Mouse (Mus musculus): ENCODE data around the gene Krtap28-10. TPM values are rescaled to one million over a fixed set of nuclear protein-coding genes. Genes with fewer than 3 reads are reported as not detected.

Gene Krtap28-10
- polyA plus RNA-seq, 1 experiment from 2014 or later, result not detected

GRCm38 (mm10) chr1:83034509-83034908, 7.8 kb downstream of the Krtap28-10 start:
- Histone ChIP-seq H3K36me3 (replicated peaks; ENCODE audit: control insufficient read depth, insufficient read depth, low read depth, low read length) (no peaks in the 10 kb centered on the region), H3K4me1 (ENCODE audit: control insufficient read depth, insufficient read depth, low read length) (no peaks in the 10 kb centered on the region), H3K9me3 (replicated peaks; ENCODE audit: control insufficient read depth, low read length) (no peaks in the 10 kb centered on the region), H3K27ac (replicated peaks; ENCODE audit: low read depth, low read length) (no peak overlapping the region), H3K4me2 (ENCODE audit: low read depth, low read length) (no peak overlapping the region), H3K4me3 (ENCODE audit: low read depth, low read length) (no peak overlapping the region), H3K9ac (replicated peaks; ENCODE audit: low read length) (no peak overlapping the region), H3K27me3 (ENCODE audit: control insufficient read depth, insufficient read depth, low read length) (no peaks in the 10 kb centered on the region)
- ATAC-seq (replicated peaks; ENCODE audit: insufficient number of reproducible peaks, low FRiP score, low TSS enrichment, low read depth), result no peak
- WGBS, result 73% methylated on average over 5 of the region's 5 CpGs
- no peak for DNase-seq (ENCODE audit: low spot score)

GRCm38 (mm10) chr1:83032508-83032907, 9.8 kb downstream of the Krtap28-10 start:
- Histone ChIP-seq H3K4me1 (ENCODE audit: control insufficient read depth, insufficient read depth, low read length) (no peaks in the 10 kb centered on the region), H3K9me3 (replicated peaks; ENCODE audit: control insufficient read depth, low read length) (no peaks in the 10 kb centered on the region), H3K27ac (replicated peaks; ENCODE audit: low read depth, low read length) (no peak overlapping the region), H3K4me2 (ENCODE audit: low read depth, low read length) (no peak overlapping the region), H3K9ac (replicated peaks; ENCODE audit: low read length) (no peak overlapping the region), H3K4me3 (ENCODE audit: low read depth, low read length) (no peak overlapping the region), H3K36me3 (replicated peaks; ENCODE audit: control insufficient read depth, insufficient read depth, low read depth, low read length) (no peaks in the 10 kb centered on the region), H3K27me3 (ENCODE audit: control insufficient read depth, insufficient read depth, low read length) (no peaks in the 10 kb centered on the region)
- DNase-seq (ENCODE audit: low spot score) (no peak), ATAC-seq (replicated peaks; ENCODE audit: insufficient number of reproducible peaks, low FRiP score, low TSS enrichment, low read depth) (no peak)
- WGBS, result 85% methylated on average over 6 of the region's 6 CpGs

- no peak for ATAC-seq (replicated peaks; ENCODE audit: insufficient number of reproducible peaks, low FRiP score, low TSS enrichment, low read depth)
- DNase-seq (ENCODE audit: low spot score), result no peak
- H3K4me1 ChIP-seq (ENCODE audit: control insufficient read depth, insufficient read depth, low read length), result no peaks in the 10 kb centered on the region
- no peak overlapping the region for H3K4me2 ChIP-seq (ENCODE audit: low read depth, low read length)
- no peaks in the 10 kb centered on the region for H3K9me3 ChIP-seq (replicated peaks; ENCODE audit: control insufficient read depth, low read length)
- WGBS, result 44% methylated on average over 1 of the region's 1 CpGs
- no peak overlapping the region for H3K9ac ChIP-seq (replicated peaks; ENCODE audit: low read length)
- no peak overlapping the region for H3K27ac ChIP-seq (replicated peaks; ENCODE audit: low read depth, low read length)
- H3K4me3 ChIP-seq (ENCODE audit: low read depth, low read length), result no peak overlapping the region
- H3K27me3 ChIP-seq (ENCODE audit: control insufficient read depth, insufficient read depth, low read length), result no peaks in the 10 kb centered on the region
- no peaks in the 10 kb centered on the region for H3K36me3 ChIP-seq (replicated peaks; ENCODE audit: control insufficient read depth, insufficient read depth, low read depth, low read length)
Measured at GRCm38 (mm10) chr1:83031950-83032349, 10.3 kb downstream of the Krtap28-10 start.

- Histone ChIP-seq H3K27me3 (ENCODE audit: control insufficient read depth, insufficient read depth, low read length) (no peaks in the 10 kb centered on the region), H3K4me1 (ENCODE audit: control insufficient read depth, insufficient read depth, low read length) (no peaks in the 10 kb centered on the region), H3K4me3 (ENCODE audit: low read depth, low read length) (no peak overlapping the region), H3K4me2 (ENCODE audit: low read depth, low read length) (no peak overlapping the region), H3K9me3 (replicated peaks; ENCODE audit: control insufficient read depth, low read length) (no peaks in the 10 kb centered on the region), H3K9ac (replicated peaks; ENCODE audit: low read length) (no peak overlapping the region), H3K27ac (replicated peaks; ENCODE audit: low read depth, low read length) (no peak overlapping the region), H3K36me3 (replicated peaks; ENCODE audit: control insufficient read depth, insufficient read depth, low read depth, low read length) (no peaks in the 10 kb centered on the region)
- DNase-seq (ENCODE audit: low spot score) (no peak), ATAC-seq (replicated peaks; ENCODE audit: insufficient number of reproducible peaks, low FRiP score, low TSS enrichment, low read depth) (no peak)
- 75% methylated on average over 1 of the region's 1 CpGs for WGBS
Measured at GRCm38 (mm10) chr1:83016556-83016955, 25.7 kb downstream of the Krtap28-10 start.

- H3K4me3 ChIP-seq (ENCODE audit: low read depth, low read length), result no peak overlapping the region
- H3K4me1 ChIP-seq (ENCODE audit: control insufficient read depth, insufficient read depth, low read length), result no peaks in the 10 kb centered on the region
- no peaks in the 10 kb centered on the region for H3K36me3 ChIP-seq (replicated peaks; ENCODE audit: control insufficient read depth, insufficient read depth, low read depth, low read length)
- DNase-seq (ENCODE audit: low spot score) (no peak), ATAC-seq (replicated peaks; ENCODE audit: insufficient number of reproducible peaks, low FRiP score, low TSS enrichment, low read depth) (no peak)
- no peak overlapping the region for H3K4me2 ChIP-seq (ENCODE audit: low read depth, low read length)
- H3K27me3 ChIP-seq (ENCODE audit: control insufficient read depth, insufficient read depth, low read length), result no peaks in the 10 kb centered on the region
- no peak overlapping the region for H3K9ac ChIP-seq (replicated peaks; ENCODE audit: low read length)
- no peaks in the 10 kb centered on the region for H3K9me3 ChIP-seq (replicated peaks; ENCODE audit: control insufficient read depth, low read length)
- H3K27ac ChIP-seq (replicated peaks; ENCODE audit: low read depth, low read length), result no peak overlapping the region
- 81% methylated on average over 10 of the region's 10 CpGs for WGBS
Measured at GRCm38 (mm10) chr1:83015329-83015879, 26.9 kb downstream of the Krtap28-10 start.

GRCm38 (mm10) chr1:83014477-83014876, 27.8 kb downstream of the Krtap28-10 start:
- Histone ChIP-seq H3K9ac (replicated peaks; ENCODE audit: low read length) (no peak overlapping the region), H3K4me2 (ENCODE audit: low read depth, low read length) (no peak overlapping the region), H3K27me3 (ENCODE audit: control insufficient read depth, insufficient read depth, low read length) (no peaks in the 10 kb centered on the region), H3K27ac (replicated peaks; ENCODE audit: low read depth, low read length) (no peak overlapping the region), H3K36me3 (replicated peaks; ENCODE audit: control insufficient read depth, insufficient read depth, low read depth, low read length) (no peaks in the 10 kb centered on the region), H3K4me1 (ENCODE audit: control insufficient read depth, insufficient read depth, low read length) (no peaks in the 10 kb centered on the region), H3K4me3 (ENCODE audit: low read depth, low read length) (no peak overlapping the region), H3K9me3 (replicated peaks; ENCODE audit: control insufficient read depth, low read length) (no peaks in the 10 kb centered on the region)
- ATAC-seq (replicated peaks; ENCODE audit: insufficient number of reproducible peaks, low FRiP score, low TSS enrichment, low read depth) (no peak), DNase-seq (ENCODE audit: low spot score) (no peak)
- WGBS, result 86% methylated on average over 3 of the region's 3 CpGs

- Histone ChIP-seq H3K27ac (replicated peaks; ENCODE audit: low read depth, low read length) (no peak overlapping the region), H3K4me1 (ENCODE audit: control insufficient read depth, insufficient read depth, low read length) (no peaks in the 10 kb centered on the region), H3K4me3 (ENCODE audit: low read depth, low read length) (no peak overlapping the region), H3K9me3 (replicated peaks; ENCODE audit: control insufficient read depth, low read length) (no peaks in the 10 kb centered on the region), H3K36me3 (replicated peaks; ENCODE audit: control insufficient read depth, insufficient read depth, low read depth, low read length) (no peaks in the 10 kb centered on the region), H3K9ac (replicated peaks; ENCODE audit: low read length) (no peak overlapping the region), H3K4me2 (ENCODE audit: low read depth, low read length) (no peak overlapping the region), H3K27me3 (ENCODE audit: control insufficient read depth, insufficient read depth, low read length) (no peaks in the 10 kb centered on the region)
- 82% methylated on average over 6 of the region's 6 CpGs for WGBS
- ATAC-seq (replicated peaks; ENCODE audit: insufficient number of reproducible peaks, low FRiP score, low TSS enrichment, low read depth), result no peak
- DNase-seq (ENCODE audit: low spot score), result no peak
Measured at GRCm38 (mm10) chr1:83007471-83007870, 34.8 kb downstream of the Krtap28-10 start.

- no peak for ATAC-seq (replicated peaks; ENCODE audit: insufficient number of reproducible peaks, low FRiP score, low TSS enrichment, low read depth)
- H3K27ac ChIP-seq (replicated peaks; ENCODE audit: low read depth, low read length), result no peak overlapping the region
- H3K9me3 ChIP-seq (replicated peaks; ENCODE audit: control insufficient read depth, low read length), result no peaks in the 10 kb centered on the region
- no peak for DNase-seq (ENCODE audit: low spot score)
- H3K4me2 ChIP-seq (ENCODE audit: low read depth, low read length), result no peak overlapping the region
- H3K27me3 ChIP-seq (ENCODE audit: control insufficient read depth, insufficient read depth, low read length), result no peaks in the 10 kb centered on the region
- H3K36me3 ChIP-seq (replicated peaks; ENCODE audit: control insufficient read depth, insufficient read depth, low read depth, low read length), result no peaks in the 10 kb centered on the region
- H3K4me3 ChIP-seq (ENCODE audit: low read depth, low read length), result no peak overlapping the region
- WGBS, result 82% methylated on average over 8 of the region's 8 CpGs
- no peak overlapping the region for H3K9ac ChIP-seq (replicated peaks; ENCODE audit: low read length)
- no peaks in the 10 kb centered on the region for H3K4me1 ChIP-seq (ENCODE audit: control insufficient read depth, insufficient read depth, low read length)
Measured at GRCm38 (mm10) chr1:83006218-83007179, 35.8 kb downstream of the Krtap28-10 start.
